Mouse (Mus musculus) cortical plate, adult 2 months (tissue): Measurements from ENCODE around the gene Sars. TPM values are rescaled to one million over a fixed set of nuclear protein-coding genes. Genes with fewer than 3 reads are reported as not detected.

Experiments used
- H3K27ac ChIP-seq: fragments of 200-500 bp; 2 replicates; pipeline ENCODE4 v1.5.1; 2012; ENCODE audit warnings: low read length, control low read depth, inconsistent platforms; ENCODE audit not compliant: insufficient read depth
- H3K4me1 ChIP-seq: fragments of 200-500 bp; 2 replicates; pipeline ENCODE4 v1.6.1; 2011; ENCODE audit warnings: low read length; ENCODE audit not compliant: control insufficient read depth, insufficient read depth
- H3K4me3 ChIP-seq: fragments of 200-500 bp; 2 replicates; pipeline ENCODE4 v1.5.1; 2011; ENCODE audit warnings: mild to moderate bottlenecking, low read length, control low read depth; ENCODE audit not compliant: insufficient read depth
- CTCF ChIP-seq: fragments of 200-500 bp; IDR thresholded peaks from 2 replicates; pipeline ENCODE4 v1.5.1; 2011; ENCODE audit warnings: mild to moderate bottlenecking, control low read depth, low read length; ENCODE audit not compliant: insufficient read depth; ENCODE audit errors: extremely low read depth
- POLR2A ChIP-seq: fragments of 200-500 bp; IDR thresholded peaks from 2 replicates; pipeline ENCODE4 v1.6.1; 2011; ENCODE audit warnings: mild to moderate bottlenecking, low read length, control low read depth; ENCODE audit not compliant: insufficient read depth; ENCODE audit errors: extremely low read depth
- polyA plus RNA-seq: library from polyadenylated mRNA; depleted of rRNA; stranded (reverse); fragments of >200 nt; gene quantifications from 2 replicates; pipeline ENCODE4 v1.2.3, GENCODE M21; 2012; rRNA removed

Sars gene
- polyA plus RNA-seq, 1 experiment: 188 TPM

- peaks cover 8% of the 10 kb centered on the region for H3K4me1 ChIP-seq
- no peak overlapping the region for H3K27ac ChIP-seq
- H3K4me3 ChIP-seq: no peak overlapping the region
- no peak for TF ChIP-seq CTCF
- TF ChIP-seq POLR2A: no peak
Measured at GRCm38 (mm10) chr3:108381945-108382875, 62.8 kb downstream of the Sars start.

- Histone ChIP-seq H3K4me3 (no peak overlapping the region), H3K4me1 (peaks cover 4% of the 10 kb centered on the region), H3K27ac (no peak overlapping the region)
- TF ChIP-seq CTCF (0 out of 2 replicates have a peak, but pooled peaks have one; percentile 24), POLR2A (no peak)
Measured at GRCm38 (mm10) chr3:108380695-108381094, 64.3 kb downstream of the Sars start.

GRCm38 (mm10) chr3:108378875-108379663, 65.9 kb downstream of the Sars start:
- Histone ChIP-seq H3K27ac (peak overlapping the region; percentile 60; the same call in 1 of the 2 replicates), H3K4me1 (peaks cover 4% of the 10 kb centered on the region), H3K4me3 (no peak overlapping the region)
- TF ChIP-seq CTCF: no peak
- TF ChIP-seq POLR2A: no peak

Other genes starting within 250 kb of the Sars start
- gene Cyb561d1, start 244.0 kb downstream of the Sars start, polyA plus RNA-seq: 15.0 and 16.9 TPM in 2 replicates
- gene Atxn7l2, start 234.3 kb downstream of the Sars start, polyA plus RNA-seq: 36.5 and 43.0 TPM in 2 replicates
- gene Sypl2, start 218.6 kb downstream of the Sars start, polyA plus RNA-seq: 2.1 and 2.7 TPM in 2 replicates
- gene Psma5, start 188.3 kb downstream of the Sars start, polyA plus RNA-seq: 114 and 121 TPM in 2 replicates
- 197 and 198 TPM in 2 replicates for gene Sort1, start 161.1 kb downstream of the Sars start, polyA plus RNA-seq
- 0.08 TPM in 1 of 2 replicates, not detected in the other for gene Mybphl, start 80.3 kb downstream of the Sars start, polyA plus RNA-seq
- 29.9 and 35.5 TPM in 2 replicates for gene Psrc1, start 61.4 kb downstream of the Sars start, polyA plus RNA-seq
- 60.0 and 61.5 TPM in 2 replicates for gene Celsr2, start 29.7 kb downstream of the Sars start, polyA plus RNA-seq
- 2.5 and 3.4 TPM in 2 replicates for gene 1700013F07Rik, start 88.9 kb upstream of the Sars start, polyA plus RNA-seq
- gene 5330417C22Rik, start 91.3 kb upstream of the Sars start, polyA plus RNA-seq: 27.0 and 28.0 TPM in 2 replicates
- 13.9 and 14.3 TPM in 2 replicates for gene Tmem167b, start 117.3 kb upstream of the Sars start, polyA plus RNA-seq
- 36.6 and 42.1 TPM in 2 replicates for gene Taf13, start 126.5 kb upstream of the Sars start, polyA plus RNA-seq
- 75.7 and 79.9 TPM in 2 replicates for gene Wdr47, start 146.1 kb upstream of the Sars start, polyA plus RNA-seq
- 43.8 and 44.6 TPM in 2 replicates for gene Clcc1, start 208.7 kb upstream of the Sars start, polyA plus RNA-seq